Mouse (Mus musculus): ENCODE measurements at regions not wholly inside any gene's neighbourhood (a gene's known extent, or its start where the extent isn't known, plus 50 kb on each side); places are given as distances from the start of the nearest gene placed in this dataset.
"Not testable (repeated sequence)": the region's sequence is repeated elsewhere in the genome, so short reads cannot be mapped to it uniquely, and the experiment has no call there.

- no peak for DNase-seq (ENCODE audit: low read depth, low spot score)
These were observed 215.4 kb upstream of the Tbl1xr1 start for GRCm38 (mm10) chr3:21860915-21861635.

DNA sequence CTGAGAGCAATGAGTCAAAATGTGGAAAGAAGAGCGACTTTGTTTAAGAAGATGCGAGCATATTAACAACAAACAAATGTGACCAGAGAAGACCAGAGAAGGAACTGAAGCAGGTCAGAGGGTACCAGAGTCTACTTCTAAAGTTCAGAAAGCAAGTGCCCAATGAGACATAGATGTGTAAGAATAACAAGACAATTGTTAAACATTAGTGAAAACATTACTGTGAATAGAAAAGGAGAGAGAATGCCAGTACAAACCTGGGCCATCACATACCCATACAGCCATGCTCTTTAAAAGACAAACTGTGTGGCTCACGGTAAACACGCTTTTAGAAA lies 214.8 kb upstream of the Tbl1xr1 start:
- no peak for DNase-seq (ENCODE audit: low read depth, low spot score)

- DNase-seq (ENCODE audit: low read depth, low spot score), result no peak
These were observed 212.1 kb upstream of the Tbl1xr1 start for GRCm38 (mm10) chr3:21864391-21864790.

DNA sequence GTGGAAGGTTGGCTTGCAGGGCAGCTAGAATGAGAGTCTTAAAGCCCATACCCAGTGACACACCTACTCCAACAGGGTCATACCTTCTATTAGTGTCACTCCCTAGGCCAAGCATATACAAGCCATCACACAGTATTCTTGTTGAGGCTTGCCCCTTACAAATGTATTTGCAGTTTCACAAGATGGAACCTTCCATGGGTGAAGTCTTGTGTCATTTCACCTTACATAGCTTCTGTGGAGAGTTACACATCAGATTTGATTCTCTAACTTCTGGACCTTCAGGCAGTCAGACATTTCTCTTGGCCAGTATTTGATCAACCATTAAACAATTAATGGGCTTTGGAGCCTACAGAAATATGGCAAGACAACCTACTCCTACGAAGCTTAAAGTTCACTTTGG lies 210.6 kb upstream of the Tbl1xr1 start:
- no peak for DNase-seq (ENCODE audit: low read depth, low spot score)

- no peak for DNase-seq (ENCODE audit: low read depth, low spot score)
These were observed 198.1 kb upstream of the Tbl1xr1 start for GRCm38 (mm10) chr3:21878396-21878795.

DNA sequence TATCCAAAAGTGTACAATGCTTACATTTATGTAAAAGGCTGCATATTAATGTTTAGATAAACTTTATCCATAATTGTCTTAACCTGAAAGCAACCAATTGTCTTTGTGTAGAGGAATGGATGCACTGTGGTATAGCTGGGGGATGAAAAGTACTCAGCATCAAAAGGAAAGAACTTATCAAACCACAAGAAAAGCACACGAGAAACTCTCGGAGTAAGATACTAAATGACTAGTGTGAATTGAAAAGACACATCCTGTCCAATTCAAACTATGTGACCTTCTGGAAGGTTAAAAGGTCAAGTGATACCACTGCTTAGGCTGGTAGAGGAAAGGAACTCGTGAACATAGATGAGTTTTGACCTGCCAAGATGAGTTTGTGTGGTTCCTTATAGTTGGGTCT lies 192.2 kb upstream of the Tbl1xr1 start:
- no peak for DNase-seq (ENCODE audit: low read depth, low spot score)

DNA sequence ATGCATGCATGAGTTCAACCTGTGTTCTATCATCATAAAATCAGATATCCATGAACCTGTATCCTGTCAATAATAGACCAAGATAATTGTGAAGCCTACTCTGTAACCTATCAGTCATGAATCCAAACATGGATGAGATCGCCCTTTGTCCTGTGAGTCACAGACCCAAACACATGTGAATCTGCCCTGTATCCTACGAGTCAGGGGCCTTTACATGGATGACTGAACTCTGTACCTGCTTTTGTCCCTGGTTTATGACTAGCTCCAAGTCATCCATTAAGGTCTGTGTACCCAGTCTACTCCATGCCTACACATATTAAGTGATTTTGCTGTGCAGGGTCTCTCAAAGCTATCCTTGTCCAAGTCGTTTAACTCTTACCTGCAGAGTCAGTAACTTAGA lies 187.7 kb upstream of the Tbl1xr1 start:
- DNase-seq (ENCODE audit: low read depth, low spot score), result no peak

GRCm38 (mm10) chr3:21891819-21892480 lies 184.5 kb upstream of the Tbl1xr1 start:
- DNase-seq (ENCODE audit: low read depth, low spot score), result peak; percentile 46

GRCm38 (mm10) chr3:21892864-21893404 lies 183.5 kb upstream of the Tbl1xr1 start:
- DNase-seq (ENCODE audit: low read depth, low spot score), result no peak

GRCm38 (mm10) chr3:21895551-21895950 lies 180.9 kb upstream of the Tbl1xr1 start:
- DNase-seq (ENCODE audit: low read depth, low spot score), result no peak

DNA sequence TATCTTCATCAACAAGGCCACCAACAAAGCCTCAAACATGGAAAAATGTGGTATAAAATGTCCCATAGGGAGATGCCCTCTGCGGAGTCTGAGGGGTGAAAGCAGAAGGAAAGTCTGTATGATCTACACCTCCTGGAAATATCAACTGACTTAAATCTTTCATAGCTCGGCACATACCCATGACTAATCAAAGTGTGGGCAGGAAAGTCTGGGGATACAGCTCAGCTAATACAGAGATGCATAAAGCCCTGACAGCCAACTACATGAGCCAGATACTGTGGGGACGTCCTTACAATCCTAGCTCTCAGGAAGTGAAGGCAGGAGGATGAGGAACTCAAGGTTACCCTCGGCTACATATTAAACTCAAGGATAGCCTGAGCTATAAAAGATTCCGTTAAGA lies 178.2 kb upstream of the Tbl1xr1 start:
- no peak for DNase-seq (ENCODE audit: low read depth, low spot score)

- DNase-seq (ENCODE audit: low read depth, low spot score), result no peak
These were observed 170.9 kb upstream of the Tbl1xr1 start for GRCm38 (mm10) chr3:21905384-21906073.

DNA sequence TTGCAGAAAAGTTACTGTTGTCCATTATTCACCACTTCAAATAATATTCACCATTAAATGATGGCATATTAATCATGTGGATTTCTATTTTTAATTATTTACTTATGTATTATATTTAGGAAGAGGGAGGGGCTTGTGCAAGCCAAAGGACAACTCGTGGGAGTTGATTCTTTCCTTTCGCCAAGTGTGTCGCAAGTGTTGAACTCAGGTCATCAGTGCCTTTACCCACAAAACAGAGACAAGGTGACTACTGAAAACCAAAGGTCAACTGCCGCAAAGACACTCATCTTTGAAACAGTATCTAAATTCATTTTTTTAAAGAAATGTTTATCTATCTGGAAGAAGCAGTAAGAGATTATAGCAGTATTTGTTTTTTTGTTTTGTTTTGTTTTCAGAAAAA lies 167.6 kb upstream of the Tbl1xr1 start:
- DNase-seq (ENCODE audit: low read depth, low spot score), result no peak

DNA sequence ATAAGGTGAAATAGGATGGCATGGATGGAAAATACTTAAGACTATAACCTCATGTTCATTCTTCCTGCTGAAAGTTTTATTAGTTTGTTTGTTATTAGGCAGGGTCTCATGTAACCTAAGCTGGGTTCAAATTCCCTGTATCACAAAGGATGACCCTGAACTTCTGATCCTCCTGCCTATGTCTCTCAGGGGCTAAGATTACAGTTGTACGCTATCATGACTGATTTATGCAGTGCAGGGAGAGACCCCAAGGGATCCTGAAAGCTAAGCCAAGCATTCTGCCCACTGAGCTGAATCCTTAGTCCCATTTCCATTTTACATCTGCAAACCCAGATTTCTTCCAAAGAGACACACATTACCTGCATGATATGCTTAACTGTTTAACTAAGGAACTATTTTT lies 166.4 kb upstream of the Tbl1xr1 start:
- DNase-seq (ENCODE audit: low read depth, low spot score), result no peak

GRCm38 (mm10) chr3:21911071-21911470 lies 165.4 kb upstream of the Tbl1xr1 start:
- no peak for DNase-seq (ENCODE audit: low read depth, low spot score)

DNA sequence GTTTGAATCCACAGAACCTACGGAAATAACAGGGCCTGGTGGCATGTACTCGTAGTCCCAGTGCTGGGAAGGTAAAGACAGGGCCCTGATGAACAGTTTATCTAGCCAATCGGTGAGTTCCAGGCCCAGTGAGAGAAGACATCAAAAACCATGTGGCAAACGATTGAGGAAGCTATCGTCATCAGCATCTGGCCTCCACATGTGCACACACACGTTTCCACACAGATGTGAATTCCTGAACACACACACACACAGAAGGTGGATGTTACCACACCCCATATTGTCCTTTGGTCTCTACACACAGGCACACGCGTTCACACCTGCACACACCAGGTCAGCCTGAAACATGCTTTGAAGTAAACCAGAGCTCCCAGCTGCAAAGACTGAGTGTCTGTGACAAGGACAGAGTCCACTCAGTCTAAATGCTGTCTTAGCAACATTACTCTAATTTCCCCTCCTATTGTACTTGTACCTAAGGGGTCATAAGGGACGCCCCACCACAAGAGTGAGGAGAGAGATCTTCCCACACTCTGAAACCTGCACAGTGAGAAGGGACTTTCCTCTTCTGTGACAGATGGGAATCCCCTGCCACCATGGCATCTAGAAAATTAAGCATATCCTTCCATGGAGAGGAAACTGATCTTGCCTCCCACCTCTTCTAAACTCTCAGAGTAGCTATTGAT lies 159.1 kb upstream of the Tbl1xr1 start:
- no peak for DNase-seq (ENCODE audit: low read depth, low spot score)

DNA sequence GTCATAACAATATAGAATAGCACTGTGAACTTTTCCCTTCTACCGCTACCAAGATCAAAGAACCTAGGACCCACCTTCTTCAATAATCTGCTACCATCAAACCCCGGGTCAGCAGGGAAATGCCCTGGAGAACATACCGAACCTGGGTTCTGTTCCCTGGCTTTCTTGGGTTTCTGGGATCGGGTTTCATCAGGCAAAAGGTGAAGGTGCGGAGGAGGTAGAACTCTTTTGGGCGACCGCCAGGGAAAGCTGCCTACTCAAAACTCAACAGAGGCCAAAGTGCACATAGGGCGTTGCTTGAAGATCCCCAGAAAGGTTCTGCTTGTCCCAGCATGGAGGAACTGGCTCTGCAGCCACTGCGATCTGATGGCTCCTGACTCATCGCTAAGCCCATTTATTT lies 158.0 kb upstream of the Tbl1xr1 start:
- no peak for DNase-seq (ENCODE audit: low read depth, low spot score)

GRCm38 (mm10) chr3:21919931-21920330 lies 156.5 kb upstream of the Tbl1xr1 start:
- no peak for DNase-seq (ENCODE audit: low read depth, low spot score)

GRCm38 (mm10) chr3:21931951-21932350 lies 144.5 kb upstream of the Tbl1xr1 start:
- no peak for DNase-seq (ENCODE audit: low read depth, low spot score)

GRCm38 (mm10) chr3:21932696-21933095 lies 143.8 kb upstream of the Tbl1xr1 start:
- not testable (repeated sequence) for DNase-seq (ENCODE audit: low read depth, low spot score)

DNA sequence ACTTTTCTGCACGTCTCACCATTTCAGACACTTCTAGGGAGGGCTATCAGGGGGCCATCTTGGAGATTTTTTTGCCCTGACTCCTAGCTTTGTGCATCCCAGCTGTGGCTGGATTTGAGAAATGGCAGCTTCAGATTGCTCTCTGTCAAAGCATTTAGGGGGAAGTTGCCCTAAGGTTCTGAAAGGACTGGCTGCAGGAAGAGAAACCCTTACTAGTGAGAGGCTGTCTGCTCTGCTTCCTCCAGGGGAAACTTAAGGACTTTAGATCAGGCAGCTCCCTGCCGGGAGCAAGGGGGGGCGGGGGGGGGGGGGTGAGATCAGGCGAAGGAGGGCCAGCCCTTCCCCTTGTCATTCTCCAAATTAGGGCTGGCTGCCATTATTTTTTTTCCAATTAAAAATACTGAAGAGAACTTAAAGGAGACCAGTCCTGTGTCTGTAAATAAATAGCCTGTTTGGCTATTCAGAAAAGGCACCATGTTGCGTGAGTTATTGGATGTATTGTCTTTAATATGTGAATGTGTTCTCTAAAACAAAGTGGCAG lies 141.7 kb upstream of the Tbl1xr1 start:
- no peak for DNase-seq (ENCODE audit: low read depth, low spot score)

All from WW6 (cell line).